Mouse (Mus musculus) megakaryocyte, embryonic 14.5 days (primary cell): ENCODE measurements at regions not wholly inside any gene's neighbourhood (a gene's known extent, or its start where the extent isn't known, plus 50 kb on each side); places are given as distances from the start of the nearest gene placed in this dataset.

Experiments
- FLI1 ChIP-seq: IDR thresholded peaks from 2 replicates; pipeline ENCODE4 v1.6.1; 2012; ENCODE audit warnings: low read length, inconsistent platforms, mixed read lengths
- GATA1 ChIP-seq: IDR thresholded peaks from 3 replicates; pipeline ENCODE4 v1.6.1; 2012; ENCODE audit warnings: mixed read lengths, low read length, inconsistent platforms, borderline replicate concordance

GRCm38 (mm10) chr12:107834512-107834911 is 168.9 kb downstream of the Bcl11b start:
- TF ChIP-seq GATA1 = no peak
- TF ChIP-seq FLI1 = no peak
